Mouse (Mus musculus) thymus, adult 2 months (tissue): ENCODE data around the gene Dcx.

Source experiments
- CTCF ChIP-seq: fragments of 200-500 bp; IDR thresholded peaks from 2 replicates; pipeline ENCODE4 v1.5.1; 2012; ENCODE audit warnings: mild to moderate bottlenecking, control low read depth, low read length, moderate library complexity, borderline replicate concordance; ENCODE audit not compliant: control insufficient read depth, poor library complexity, insufficient read depth; ENCODE audit errors: extremely low read depth
- POLR2A ChIP-seq: fragments of 200-500 bp; IDR thresholded peaks from 2 replicates; pipeline ENCODE4 v1.6.1; 2012; ENCODE audit warnings: mild to moderate bottlenecking, low read length, control low read depth, moderate library complexity; ENCODE audit not compliant: control insufficient read depth, poor library complexity, insufficient read depth; ENCODE audit errors: extremely low read depth

- no peak for TF ChIP-seq POLR2A
- TF ChIP-seq CTCF: no peak
These were observed 114.2 kb downstream of the Dcx start for GRCm38 (mm10) chrX:143818961-143819360.
